Mouse (Mus musculus) kidney, postnatal 0 days (tissue): ENCODE measurements around the gene Setd1a. TPM values are rescaled to one million over a fixed set of nuclear protein-coding genes. Genes with fewer than 3 reads are reported as not detected.

Source experiments
- ATAC-seq: fragments of 200-750 bp; cut with Nextera tagmentation; replicated peaks from 2 replicates; pipeline ENCODE4 v1.8.0; 2017; ENCODE audit warnings: low read depth, moderate number of reproducible peaks, moderate TSS enrichment, moderate library complexity; ENCODE audit not compliant: low FRiP score
- DNase-seq: peaks from one replicate; pipeline ENCODE4 v3.0.0-alpha.2; 2016; ENCODE audit warnings: low spot score
- H3K27ac ChIP-seq: fragments of 300-500 bp; sonication (generic); 2 replicates; pipeline ENCODE4 v1.5.1; 2014; ENCODE audit warnings: mild to moderate bottlenecking
- H3K27me3 ChIP-seq: fragments of 300-500 bp; sonication (generic); 2 replicates; pipeline ENCODE4 v1.6.1; 2014; ENCODE audit warnings: low read length, mixed read lengths; ENCODE audit not compliant: insufficient read depth
- H3K36me3 ChIP-seq: fragments of 300-500 bp; sonication (generic); 2 replicates; pipeline ENCODE4 v1.6.1; 2014; ENCODE audit warnings: low read length, mixed read lengths; ENCODE audit not compliant: insufficient read depth
- H3K4me1 ChIP-seq: fragments of 300-500 bp; sonication (generic); replicated peaks from 2 replicates; pipeline ENCODE4 v1.6.1; 2014; ENCODE audit warnings: antibody characterized with exemption, low read length, mixed read lengths; ENCODE audit not compliant: insufficient read depth
- H3K4me2 ChIP-seq: fragments of 300-500 bp; sonication (generic); 2 replicates; pipeline ENCODE4 v1.6.1; 2014; ENCODE audit warnings: mild to moderate bottlenecking, low read length, moderate library complexity, mixed read lengths
- H3K4me3 ChIP-seq: fragments of 300-500 bp; sonication (generic); replicated peaks from 2 replicates; pipeline ENCODE4 v1.5.1; 2014; ENCODE audit warnings: low read depth, low read length
- H3K9ac ChIP-seq: fragments of 300-500 bp; sonication (generic); 2 replicates; pipeline ENCODE4 v1.6.1; 2014; ENCODE audit warnings: low read depth, low read length
- H3K9me3 ChIP-seq: fragments of 300-500 bp; sonication (generic); replicated peaks from 2 replicates; pipeline ENCODE4 v1.6.1; 2016; ENCODE audit warnings: low read length, inconsistent platforms, mixed read lengths
- CTCF ChIP-seq: IDR thresholded peaks from 2 replicates; pipeline ENCODE4 v1.5.1; 2016; ENCODE audit warnings: antibody characterized with exemption, low read depth, mild to moderate bottlenecking, moderate library complexity
- WGBS: fragments of 180-500 bp; shearing (Covaris S2); extraction: QIAGEN DNeasy Blood & Tissue Kit; methylation state at CpG from one replicate; pipeline ENCODE4 v1.1.7; 2014; 5-methylcytosine and 5-hydroxymethylcytosine counted together
- polyA plus RNA-seq: library from polyadenylated mRNA; unstranded; fragments of >200 nt; fragmentation: Nextera tagmentation; extraction: Ambion mirVana; gene quantifications from 2 replicates; pipeline ENCODE4 v1.2.1, GENCODE M21; 2015

The Setd1a gene
- polyA plus RNA-seq, 1 experiment from 2014 or later, result 17.9 TPM

GRCm38 (mm10) chr7:127799211-127799610 is 22.7 kb downstream of the Setd1a start:
- H3K9me3 ChIP-seq, result no peaks in the 10 kb centered on the region
- 86% methylated on average over 13 of the region's 13 CpGs for WGBS
- H3K9ac ChIP-seq, result no peak overlapping the region
- H3K27me3 ChIP-seq, result no peaks in the 10 kb centered on the region
- ATAC-seq, result no peak
- H3K4me3 ChIP-seq, result no peak overlapping the region
- no peak overlapping the region for H3K4me2 ChIP-seq
- TF ChIP-seq CTCF, result no peak
- no peak overlapping the region for H3K27ac ChIP-seq
- H3K4me1 ChIP-seq, result 0 out of 2 replicates have a peak, but pooled peaks cover 5% of the 10 kb centered on the region
- DNase-seq, result no peak
- H3K36me3 ChIP-seq, result peaks cover 48% of the 10 kb centered on the region

DNA sequence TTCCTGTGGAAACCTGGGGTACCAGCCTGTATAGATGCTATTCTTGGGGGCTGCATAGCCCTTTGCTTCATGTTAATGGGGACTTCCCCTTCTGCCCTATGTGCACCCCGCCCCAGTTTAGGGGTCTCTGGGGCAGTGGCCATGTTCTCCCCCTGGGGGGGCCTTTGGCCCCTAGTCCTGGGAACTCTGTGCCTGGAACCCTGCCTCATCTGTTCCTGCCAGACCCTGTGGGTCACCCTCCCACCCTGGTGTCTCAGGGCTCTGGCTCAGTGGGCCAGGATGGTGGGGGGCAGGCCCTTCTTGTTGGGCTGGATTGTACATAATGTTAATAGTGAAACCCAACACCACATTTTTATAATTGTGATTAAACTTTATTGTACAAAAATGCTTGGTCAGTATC is 23.3 kb downstream of the Setd1a start:
- DNase-seq (no peak), ATAC-seq (no peak)
- Histone ChIP-seq H3K4me3 (no peak overlapping the region), H3K4me2 (no peak overlapping the region), H3K4me1 (0 out of 2 replicates have a peak, but pooled peaks cover 5% of the 10 kb centered on the region), H3K27ac (no peak overlapping the region), H3K27me3 (no peaks in the 10 kb centered on the region), H3K9ac (no peak overlapping the region), H3K9me3 (no peaks in the 10 kb centered on the region), H3K36me3 (peaks cover 48% of the 10 kb centered on the region)
- TF ChIP-seq CTCF, result no peak
- 100% methylated on average over 1 of the region's 1 CpGs for WGBS

GRCm38 (mm10) chr7:127800435-127801009 is 24.1 kb downstream of the Setd1a start, which contains the start of gene Hsd3b7:
Gene Hsd3b7 (plus strand): TSS chr7:127800604.
- ATAC-seq (peak; percentile 91), DNase-seq (peak; percentile 97)
- H3K9me3 ChIP-seq, result no peaks in the 10 kb centered on the region
- H3K4me3 ChIP-seq, result no peak within 1 kb of the TSS; the same call in 1 of the 2 replicates
- peaks cover 41% of the 10 kb centered on the region for H3K36me3 ChIP-seq
- TF ChIP-seq CTCF, result peak; percentile 100
- peak within 1 kb of the TSS; percentile 35 for H3K9ac ChIP-seq
- H3K27ac ChIP-seq, result peak within 1 kb of the TSS; percentile 32; the same call in 1 of the 2 replicates
- H3K4me1 ChIP-seq, result 0 out of 2 replicates have a peak, but pooled peaks cover 5% of the 10 kb centered on the region
- no peaks in the 10 kb centered on the region for H3K27me3 ChIP-seq
- 15% methylated on average over 6 of the region's 6 CpGs for WGBS
- H3K4me2 ChIP-seq, result peak within 1 kb of the TSS; percentile 46

GRCm38 (mm10) chr7:127801010-127801621 is 24.6 kb downstream of the Setd1a start:
- H3K36me3 ChIP-seq, result peaks cover 35% of the 10 kb centered on the region
- no peaks in the 10 kb centered on the region for H3K9me3 ChIP-seq
- H3K4me2 ChIP-seq, result peak overlapping the region; percentile 46
- H3K9ac ChIP-seq, result peak overlapping the region; percentile 35
- H3K4me1 ChIP-seq, result 0 out of 2 replicates have a peak, but pooled peaks cover 5% of the 10 kb centered on the region
- H3K27ac ChIP-seq, result peak overlapping the region; percentile 31; the same call in 1 of the 2 replicates
- TF ChIP-seq CTCF, result peak; percentile 13; the same call in 1 of the 2 replicates
- H3K4me3 ChIP-seq, result no peak overlapping the region; the same call in 1 of the 2 replicates
- H3K27me3 ChIP-seq, result no peaks in the 10 kb centered on the region
- 87% methylated on average over 8 of the region's 8 CpGs for WGBS
- 0 out of 2 replicates have a peak, but pooled peaks have one; percentile 9 for ATAC-seq
- no peak for DNase-seq

DNA sequence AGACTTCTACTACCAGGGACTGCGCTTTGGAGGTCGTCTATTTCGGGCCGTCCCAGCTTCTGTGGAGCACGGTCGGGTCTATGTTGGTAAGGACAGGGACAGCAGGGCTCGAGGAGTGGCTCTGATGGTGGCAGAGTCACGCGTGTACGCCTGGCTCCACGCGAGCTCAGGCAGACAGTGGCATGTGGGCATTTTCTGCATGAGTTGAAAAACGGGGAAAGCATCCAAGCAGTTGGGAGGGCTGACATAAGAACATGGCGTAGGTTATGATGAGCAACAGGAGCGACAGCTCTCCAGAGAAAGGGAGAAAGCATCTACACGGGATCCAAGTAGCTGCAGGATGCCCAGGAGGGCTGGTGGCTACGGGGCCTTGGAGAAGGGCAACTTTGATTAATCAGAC is 25.8 kb downstream of the Setd1a start:
- no peak overlapping the region for H3K4me2 ChIP-seq
- WGBS, result 93% methylated on average over 17 of the region's 17 CpGs
- peaks cover 28% of the 10 kb centered on the region for H3K36me3 ChIP-seq
- no peak overlapping the region for H3K27ac ChIP-seq
- DNase-seq (no peak), ATAC-seq (no peak)
- 0 out of 2 replicates have a peak, but pooled peaks cover 5% of the 10 kb centered on the region for H3K4me1 ChIP-seq
- H3K9ac ChIP-seq, result no peak overlapping the region
- no peaks in the 10 kb centered on the region for H3K27me3 ChIP-seq
- H3K4me3 ChIP-seq, result no peak overlapping the region
- no peak for TF ChIP-seq CTCF
- H3K9me3 ChIP-seq, result no peaks in the 10 kb centered on the region

DNA sequence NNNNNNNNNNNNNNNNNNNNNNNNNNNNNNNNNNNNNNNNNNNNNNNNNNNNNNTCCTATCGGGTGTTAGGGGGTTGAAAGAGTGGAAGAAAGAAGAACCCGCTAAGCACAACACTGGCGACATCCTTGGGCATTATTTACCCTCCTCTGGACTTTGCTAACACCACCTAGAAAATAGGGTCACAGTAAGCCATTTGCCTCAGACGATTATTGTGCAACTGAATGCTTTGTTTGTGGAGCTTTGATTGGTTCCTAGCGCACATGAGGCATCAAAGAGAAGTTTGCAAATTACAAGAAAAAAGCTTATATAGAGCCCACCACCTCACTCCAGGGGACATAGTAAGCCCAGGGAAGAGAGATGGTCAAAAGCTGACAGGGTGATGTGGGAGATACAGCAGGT is 32.4 kb downstream of the Setd1a start:
- no peak overlapping the region for H3K9ac ChIP-seq
- no peak for ATAC-seq
- no peak for DNase-seq

More for the DNA sequence above, 32.4 kb downstream of the Setd1a start:
- 59% methylated on average over 5 of the region's 5 CpGs for WGBS
- no peak overlapping the region for H3K4me2 ChIP-seq
- H3K4me3 ChIP-seq, result no peak overlapping the region
- no peaks in the 10 kb centered on the region for H3K4me1 ChIP-seq
- no peak overlapping the region for H3K27ac ChIP-seq
- no peak for TF ChIP-seq CTCF
- no peaks in the 10 kb centered on the region for H3K9me3 ChIP-seq
- H3K27me3 ChIP-seq, result no peaks in the 10 kb centered on the region
- 0 out of 2 replicates have a peak, but pooled peaks cover 7% of the 10 kb centered on the region for H3K36me3 ChIP-seq
